Mouse (Mus musculus): ENCODE results near the gene Gm28230. TPM values are rescaled to one million over a fixed set of nuclear protein-coding genes. Genes with fewer than 3 reads are reported as not detected.

The Gm28230 gene
- polyA plus RNA-seq (2012) = not detected in 2 replicates

- H3K9me3 ChIP-seq (ENCODE audit: control insufficient read depth, low read length) = no peaks in the 10 kb centered on the region
- H3K4me1 ChIP-seq (ENCODE audit: control insufficient read depth) = no peaks in the 10 kb centered on the region
- H3K27me3 ChIP-seq (ENCODE audit: control insufficient read depth) = peaks cover 99% of the 10 kb centered on the region
- TF ChIP-seq GATA1 (IDR thresholded peaks at IDR 0.05; ENCODE audit: low read length) (no peak), TAL1 (IDR thresholded peaks at IDR 0.05; ENCODE audit: low read length) (no peak)
- no peak within 1 kb of the TSS for H3K4me3 ChIP-seq (replicated peaks)
- H3K36me3 ChIP-seq (ENCODE audit: control insufficient read depth) = no peaks in the 10 kb centered on the region
These were observed at the start of gene Gm28230 for GRCm38 (mm10) chr2:74726551-74726950. Gene Gm28230, plus strand, starts transcription at chr2:74726728.

- H3K4me1 ChIP-seq (ENCODE audit: control insufficient read depth) = no peaks in the 10 kb centered on the region
These were observed 49.4 kb upstream of the Gm28230 start for GRCm38 (mm10) chr2:74677106-74677505.

GRCm38 (mm10) chr2:74678891-74679595 lies 47.5 kb upstream of the Gm28230 start, which contains the start of gene Hoxd11:
Gene Hoxd11, plus strand, starts transcription at chr2:74679557.
- Histone ChIP-seq H3K27me3 (ENCODE audit: control insufficient read depth) (peaks cover 100% of the 10 kb centered on the region), H3K36me3 (ENCODE audit: control insufficient read depth) (no peaks in the 10 kb centered on the region), H3K4me1 (ENCODE audit: control insufficient read depth) (no peaks in the 10 kb centered on the region), H3K4me3 (replicated peaks) (no peak within 1 kb of the TSS), H3K9me3 (ENCODE audit: control insufficient read depth, low read length) (peaks cover 2% of the 10 kb centered on the region; the same call in 1 of the 2 replicates)
- no peak for TF ChIP-seq GATA1 (IDR thresholded peaks at IDR 0.05; ENCODE audit: low read length)
- no peak for TF ChIP-seq TAL1 (IDR thresholded peaks at IDR 0.05; ENCODE audit: low read length)

More at GRCm38 (mm10) chr2:74677106-74677505, 49.4 kb upstream of the Gm28230 start:
- no peaks in the 10 kb centered on the region for H3K36me3 ChIP-seq (ENCODE audit: control insufficient read depth)
- TF ChIP-seq GATA1 (IDR thresholded peaks at IDR 0.05; ENCODE audit: low read length) = no peak
- TF ChIP-seq TAL1 (IDR thresholded peaks at IDR 0.05; ENCODE audit: low read length) = no peak
- no peaks in the 10 kb centered on the region; the same call in 1 of the 2 replicates for H3K9me3 ChIP-seq (ENCODE audit: control insufficient read depth, low read length)
- H3K4me3 ChIP-seq (replicated peaks) = no peak overlapping the region
- peaks cover 100% of the 10 kb centered on the region for H3K27me3 ChIP-seq (ENCODE audit: control insufficient read depth)

GRCm38 (mm10) chr2:74679596-74679971 lies 46.9 kb upstream of the Gm28230 start:
- H3K36me3 ChIP-seq (ENCODE audit: control insufficient read depth) = no peaks in the 10 kb centered on the region
- TF ChIP-seq TAL1 (IDR thresholded peaks at IDR 0.05; ENCODE audit: low read length) (no peak), GATA1 (IDR thresholded peaks at IDR 0.05; ENCODE audit: low read length) (no peak)
- H3K4me3 ChIP-seq (replicated peaks) = no peak overlapping the region
- H3K27me3 ChIP-seq (ENCODE audit: control insufficient read depth) = peaks cover 100% of the 10 kb centered on the region
- H3K4me1 ChIP-seq (ENCODE audit: control insufficient read depth) = no peaks in the 10 kb centered on the region
- peaks cover 2% of the 10 kb centered on the region; the same call in 1 of the 2 replicates for H3K9me3 ChIP-seq (ENCODE audit: control insufficient read depth, low read length)

- H3K4me1 ChIP-seq (ENCODE audit: control insufficient read depth) = no peaks in the 10 kb centered on the region
- H3K27me3 ChIP-seq (ENCODE audit: control insufficient read depth) = peaks cover 100% of the 10 kb centered on the region
- H3K4me3 ChIP-seq (replicated peaks) = no peak overlapping the region
- peaks cover 2% of the 10 kb centered on the region; the same call in 1 of the 2 replicates for H3K9me3 ChIP-seq (ENCODE audit: control insufficient read depth, low read length)
- TF ChIP-seq TAL1 (IDR thresholded peaks at IDR 0.05; ENCODE audit: low read length) (no peak), GATA1 (IDR thresholded peaks at IDR 0.05; ENCODE audit: low read length) (no peak)
- H3K36me3 ChIP-seq (ENCODE audit: control insufficient read depth) = no peaks in the 10 kb centered on the region
These were observed 46.5 kb upstream of the Gm28230 start for GRCm38 (mm10) chr2:74679980-74680379.

GRCm38 (mm10) chr2:74680561-74681398 lies 45.7 kb upstream of the Gm28230 start:
- H3K27me3 ChIP-seq (ENCODE audit: control insufficient read depth) = peaks cover 100% of the 10 kb centered on the region
- no peak overlapping the region for H3K4me3 ChIP-seq (replicated peaks)
- TF ChIP-seq TAL1 (IDR thresholded peaks at IDR 0.05; ENCODE audit: low read length) = no peak
- TF ChIP-seq GATA1 (IDR thresholded peaks at IDR 0.05; ENCODE audit: low read length) = no peak
- H3K36me3 ChIP-seq (ENCODE audit: control insufficient read depth) = no peaks in the 10 kb centered on the region
- no peaks in the 10 kb centered on the region for H3K4me1 ChIP-seq (ENCODE audit: control insufficient read depth)
- peaks cover 2% of the 10 kb centered on the region; the same call in 1 of the 2 replicates for H3K9me3 ChIP-seq (ENCODE audit: control insufficient read depth, low read length)

GRCm38 (mm10) chr2:74681594-74682531 lies 44.7 kb upstream of the Gm28230 start:
- Histone ChIP-seq H3K9me3 (ENCODE audit: control insufficient read depth, low read length) (peaks cover 2% of the 10 kb centered on the region; the same call in 1 of the 2 replicates), H3K4me3 (replicated peaks) (no peak overlapping the region), H3K36me3 (ENCODE audit: control insufficient read depth) (no peaks in the 10 kb centered on the region), H3K4me1 (ENCODE audit: control insufficient read depth) (no peaks in the 10 kb centered on the region), H3K27me3 (ENCODE audit: control insufficient read depth) (peaks cover 100% of the 10 kb centered on the region)
- no peak for TF ChIP-seq GATA1 (IDR thresholded peaks at IDR 0.05; ENCODE audit: low read length)

- Histone ChIP-seq H3K9me3 (ENCODE audit: control insufficient read depth, low read length) (peaks cover 5% of the 10 kb centered on the region; the same call in 1 of the 2 replicates), H3K4me3 (replicated peaks) (no peak overlapping the region), H3K4me1 (ENCODE audit: control insufficient read depth) (no peaks in the 10 kb centered on the region), H3K27me3 (ENCODE audit: control insufficient read depth) (peaks cover 100% of the 10 kb centered on the region), H3K36me3 (ENCODE audit: control insufficient read depth) (no peaks in the 10 kb centered on the region)
- TF ChIP-seq TAL1 (IDR thresholded peaks at IDR 0.05; ENCODE audit: low read length) = no peak
- TF ChIP-seq GATA1 (IDR thresholded peaks at IDR 0.05; ENCODE audit: low read length) = no peak
These were observed 43.7 kb upstream of the Gm28230 start for GRCm38 (mm10) chr2:74682796-74683195.
